Mouse (Mus musculus) yolk sac, embryonic 10.5 days (tissue): ENCODE data around the gene Cbln3.

Experiments
- DNase-seq: peaks from one replicate; pipeline ENCODE4 v3.0.0-alpha.2; 2017; ENCODE audit warnings: low spot score

Gene Cbln3

GRCm38 (mm10) chr14:55884166-55884565 lies at the start of gene Cbln3:
Cbln3 (minus strand) TSS chr14:55884392.
- DNase-seq, result no peak

- no peak for DNase-seq
Measured at GRCm38 (mm10) chr14:55933586-55933985, 49.4 kb upstream of the Cbln3 start.

- DNase-seq, result peak; percentile 42
Measured at GRCm38 (mm10) chr14:55929263-55929997, 45.2 kb upstream of the Cbln3 start.

GRCm38 (mm10) chr14:55926847-55927246 lies 42.7 kb upstream of the Cbln3 start:
- no peak for DNase-seq

GRCm38 (mm10) chr14:55922475-55923232 lies 38.5 kb upstream of the Cbln3 start:
- no peak for DNase-seq

GRCm38 (mm10) chr14:55918240-55919082 lies 34.3 kb upstream of the Cbln3 start:
- peak; percentile 73 for DNase-seq

GRCm38 (mm10) chr14:55913406-55913805 lies 29.2 kb upstream of the Cbln3 start:
- DNase-seq, result no peak

- DNase-seq, result no peak
Measured at GRCm38 (mm10) chr14:55905518-55905917, 21.3 kb upstream of the Cbln3 start.

- no peak for DNase-seq
Measured at GRCm38 (mm10) chr14:55900414-55900755, 16.2 kb upstream of the Cbln3 start.

GRCm38 (mm10) chr14:55899701-55900413 lies 15.7 kb upstream of the Cbln3 start, which contains the start of gene Sdr39u1:
Sdr39u1 (minus strand) TSS chr14:55900293.
- DNase-seq, result peak; percentile 86

- no peak for DNase-seq
Measured at GRCm38 (mm10) chr14:55898947-55899346, 14.8 kb upstream of the Cbln3 start.

GRCm38 (mm10) chr14:55897671-55898070 lies 13.5 kb upstream of the Cbln3 start:
- DNase-seq, result no peak

- no peak for DNase-seq
Measured at GRCm38 (mm10) chr14:55886571-55887382, 2.6 kb upstream of the Cbln3 start.

GRCm38 (mm10) chr14:55885791-55886271 lies 1.6 kb upstream of the Cbln3 start:
- DNase-seq, result no peak

- DNase-seq, result no peak
Measured at GRCm38 (mm10) chr14:55885114-55885790, 1.1 kb upstream of the Cbln3 start.

- peak; percentile 94 for DNase-seq
Measured at GRCm38 (mm10) chr14:55884713-55885113, 521 bp upstream of the Cbln3 start, which contains the start of gene Khnyn. Khnyn (plus strand) TSS chr14:55884947.

GRCm38 (mm10) chr14:55883663-55884062 lies 529 bp downstream of the Cbln3 start:
- DNase-seq, result no peak

GRCm38 (mm10) chr14:55883149-55883661 lies 987 bp downstream of the Cbln3 start:
- DNase-seq, result no peak

GRCm38 (mm10) chr14:55882171-55882641 lies 2.0 kb downstream of the Cbln3 start:
- peak; percentile 87 for DNase-seq

- no peak for DNase-seq
Measured at GRCm38 (mm10) chr14:55880982-55881381, 3.2 kb downstream of the Cbln3 start.
